Mouse (Mus musculus) heart, postnatal 0 days (tissue): ENCODE measurements around the gene Adi1.

ENCODE experiments used
- CTCF ChIP-seq: IDR thresholded peaks from 2 replicates; pipeline ENCODE4 v1.5.1; 2016; ENCODE audit warnings: antibody characterized with exemption, control low read depth, low read depth
- EP300 ChIP-seq: IDR thresholded peaks from 2 replicates; pipeline ENCODE4 v1.6.1; 2016; ENCODE audit warnings: antibody characterized with exemption, low read depth

GRCm38 (mm10) chr12:28625407-28625806 lies 49.6 kb upstream of the Adi1 start:
- no peak for TF ChIP-seq CTCF
- no peak for TF ChIP-seq EP300
